8 mouse cellular contexts compared by ENCODE assay signal in genomic region chr8:69271203-69271554, GRCm38 (mm10). TPM values are rescaled to one million over a fixed set of nuclear protein-coding genes. Genes with fewer than 3 reads are reported as not detected.
DNase-seq lines count a peak whose midpoint lies in the region; ATAC-seq and TF ChIP-seq lines count a peak whose summit lies in the region.

No protein-coding gene starts in this region.

- peak overlapping the region; percentile 92 for H3K4me3 ChIP-seq in left cerebral cortex, adult 2 months
- H3K4me3 ChIP-seq in embryonic facial prominence, embryonic 12.5 days = peak overlapping the region; percentile 59
- peak overlapping the region; percentile 61 for H3K4me3 ChIP-seq in intestine, embryonic 15.5 days (replicated peaks)
- peak overlapping the region; percentile 72 for H3K4me3 ChIP-seq in neural tube, embryonic 13.5 days

- no peak for DNase-seq in left cerebral cortex, adult 2 months (ENCODE audit: extremely low spot score in 1 of 2, low spot score in 2 of 2)
- DNase-seq in left cerebral cortex, adult 18-20 months (ENCODE audit: low spot score in 2 of 2) = no peak
- no peak for DNase-seq in right cerebral cortex, postnatal 4 days
- no peak for DNase-seq in layer of hippocampus, adult 11-12 months (ENCODE audit: low spot score)
- no peak for DNase-seq in layer of hippocampus, postnatal 14 days (ENCODE audit: low spot score in 2 of 2)

- no peaks in the 10 kb centered on the region for H3K27me3 ChIP-seq in embryonic facial prominence, embryonic 12.5 days
- H3K27me3 ChIP-seq in intestine, embryonic 15.5 days (replicated peaks) = no peaks in the 10 kb centered on the region
- H3K27me3 ChIP-seq in neural tube, embryonic 13.5 days = no peaks in the 10 kb centered on the region

- intact Hi-C loops in left cerebral cortex, adult 2 months (cut with DNase I) = loop anchor here (5.0 kb wide), 1 partner anchor 154 kb away; no protein-coding TSS in a partner anchor

- H3K4me1 ChIP-seq in embryonic facial prominence, embryonic 12.5 days = no peaks in the 10 kb centered on the region
- H3K4me1 ChIP-seq in intestine, embryonic 15.5 days (replicated peaks) = 0 out of 2 replicates have a peak, but pooled peaks cover 5% of the 10 kb centered on the region
- H3K4me1 ChIP-seq in neural tube, embryonic 13.5 days (replicated peaks) = peaks cover 19% of the 10 kb centered on the region

- 18% methylated on average over 6 of the region's 6 CpGs for WGBS in embryonic facial prominence, embryonic 12.5 days
- 16% methylated on average over 6 of the region's 6 CpGs for WGBS in intestine, embryonic 15.5 days
- WGBS in neural tube, embryonic 13.5 days = 16% methylated on average over 6 of the region's 6 CpGs

- peaks cover 10% of the 10 kb centered on the region; the same call in 1 of the 2 replicates for H3K36me3 ChIP-seq in embryonic facial prominence, embryonic 12.5 days
- H3K36me3 ChIP-seq in intestine, embryonic 15.5 days = no peaks in the 10 kb centered on the region
- H3K36me3 ChIP-seq in neural tube, embryonic 13.5 days = peaks cover 28% of the 10 kb centered on the region

- peak; percentile 87 for ATAC-seq in embryonic facial prominence, embryonic 12.5 days (ENCODE audit: insufficient number of reproducible peaks, insufficient read depth, low FRiP score, low TSS enrichment)
- peak; percentile 84 for ATAC-seq in intestine, embryonic 15.5 days
- ATAC-seq in neural tube, embryonic 13.5 days (ENCODE audit: low read depth) = peak; percentile 94

- H3K9ac ChIP-seq in embryonic facial prominence, embryonic 12.5 days = peak overlapping the region; percentile 77
- peak overlapping the region; percentile 69 for H3K9ac ChIP-seq in intestine, embryonic 15.5 days
- peak overlapping the region; percentile 90 for H3K9ac ChIP-seq in neural tube, embryonic 13.5 days

- peak overlapping the region; percentile 82 for H3K27ac ChIP-seq in left cerebral cortex, adult 2 months
- H3K27ac ChIP-seq in embryonic facial prominence, embryonic 12.5 days = peak overlapping the region; percentile 84
- peak overlapping the region; percentile 63 for H3K27ac ChIP-seq in intestine, embryonic 15.5 days
- peak overlapping the region; percentile 94 for H3K27ac ChIP-seq in neural tube, embryonic 13.5 days (replicated peaks)

- TF ChIP-seq CTCF in left cerebral cortex, adult 2 months (IDR thresholded peaks at IDR 0.05) = no peak

- H3K4me2 ChIP-seq in embryonic facial prominence, embryonic 12.5 days (replicated peaks) = peak overlapping the region; percentile 56
- peak overlapping the region; percentile 62 for H3K4me2 ChIP-seq in intestine, embryonic 15.5 days (replicated peaks)
- peak overlapping the region; percentile 62 for H3K4me2 ChIP-seq in neural tube, embryonic 13.5 days

- peaks cover 11% of the 10 kb centered on the region; the same call in 1 of the 2 replicates for H3K9me3 ChIP-seq in embryonic facial prominence, embryonic 12.5 days
- H3K9me3 ChIP-seq in intestine, embryonic 15.5 days = no peaks in the 10 kb centered on the region
- H3K9me3 ChIP-seq in neural tube, embryonic 13.5 days = peaks cover 15% of the 10 kb centered on the region; the same call in 1 of the 2 replicates

RNA-seq across cellular contexts. Expression of gene D130040H23Rik, which starts 0.3 kb away (rescaled TPM):
- total RNA-seq in left cerebral cortex, adult 2 months (2021) = 10 to 100 TPM; 24.4 to 26.8 TPM
- total RNA-seq in left cerebral cortex, adult 18-20 months (2021) = 10 to 100 TPM; 19.4 to 24.1 TPM
- polyA plus RNA-seq in embryonic facial prominence, embryonic 12.5 days (2016; fragmentation: Nextera tagmentation; extraction: Ambion mirVana) = 7.7 and 8.2 TPM in 2 replicates
- polyA plus RNA-seq in intestine, embryonic 15.5 days (2015; fragmentation: Nextera tagmentation; extraction: Ambion mirVana) = 4.0 and 4.3 TPM in 2 replicates
- polyA plus RNA-seq in neural tube, embryonic 13.5 days (2015; fragmentation: Nextera tagmentation; extraction: Ambion mirVana) = 9.5 and 11.4 TPM in 2 replicates
- 10 to 100 TPM; 21.1 to 23.0 TPM for total RNA-seq in layer of hippocampus, postnatal 14 days (2021)
